Mouse (Mus musculus) ES-CJ7 (cell line): ENCODE data around the gene Apln.
A peak's percentile ranks its signal among the peaks of the same experiment; 100 is the strongest.

ENCODE experiments used
- DNase-seq: peaks from one replicate; pipeline ENCODE4 v3.0.0; 2011; ENCODE audit warnings: low read depth, low spot score

Apln gene

GRCm38 (mm10) chrX:48034144-48035113 is at the start of gene Apln:
TSS of gene Apln (minus strand) at chrX:48034853.
- no peak for DNase-seq

DNA sequence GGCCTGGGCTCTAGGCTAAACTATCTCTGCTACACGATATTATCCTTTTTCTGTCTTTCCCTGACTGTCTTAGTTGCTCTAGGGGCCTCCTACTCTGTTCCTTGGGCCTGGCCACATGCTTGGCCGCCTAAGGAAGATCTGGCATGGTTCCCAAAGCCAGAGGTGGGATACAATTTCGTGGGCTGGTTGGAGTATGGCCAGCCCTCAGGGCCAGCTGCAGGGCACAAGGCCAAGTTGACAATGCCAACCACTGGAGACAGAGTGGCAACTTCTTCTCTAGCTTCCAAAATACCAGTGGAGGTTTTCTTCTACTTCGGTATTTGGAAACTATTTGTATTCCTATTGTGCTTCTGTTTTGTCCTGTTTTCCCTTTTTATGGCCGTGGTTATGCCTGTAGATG is 47.7 kb upstream of the Apln start:
- no peak for DNase-seq

GRCm38 (mm10) chrX:48076806-48077425 is 42.3 kb upstream of the Apln start:
- DNase-seq, result no peak

DNA sequence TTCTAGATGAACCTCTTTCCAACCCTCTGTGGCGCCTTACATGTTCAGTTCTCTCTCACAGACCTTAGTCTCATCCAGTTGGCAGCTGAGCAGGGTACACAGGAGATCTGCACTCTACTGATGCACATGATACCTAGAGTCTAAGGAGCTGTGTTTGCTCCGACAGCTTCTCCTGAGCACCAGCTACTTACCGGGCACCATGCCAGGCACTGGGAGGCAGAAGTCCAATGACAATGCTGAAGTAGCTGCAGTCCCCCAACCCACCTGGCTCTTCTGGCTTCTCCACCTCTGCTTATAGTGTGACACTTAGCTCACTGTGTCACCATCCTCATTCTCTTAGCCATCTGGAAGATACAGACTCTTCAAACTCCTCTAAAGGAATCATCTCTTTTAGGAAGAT is 40.0 kb upstream of the Apln start:
- DNase-seq, result no peak

DNA sequence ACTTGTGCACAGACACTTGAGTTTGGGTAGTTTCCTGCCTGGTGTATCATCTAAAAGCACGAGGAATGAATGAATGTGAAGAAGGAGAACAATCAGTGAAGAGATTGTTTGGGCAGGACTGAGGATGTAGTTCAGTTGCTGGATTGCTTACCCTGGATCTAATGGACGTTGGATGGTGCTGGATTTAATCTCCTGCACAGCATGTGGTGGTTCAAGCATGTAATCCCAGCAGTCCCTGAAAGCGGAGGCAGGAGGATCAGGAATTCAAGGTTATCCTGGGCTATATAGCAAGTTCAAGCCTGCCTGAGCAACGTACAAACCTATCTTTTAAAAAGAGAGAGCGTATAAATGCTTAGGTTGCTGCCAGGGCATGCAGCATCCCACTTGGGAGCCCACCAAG is 37.7 kb upstream of the Apln start:
- peak; percentile 65 for DNase-seq

DNA sequence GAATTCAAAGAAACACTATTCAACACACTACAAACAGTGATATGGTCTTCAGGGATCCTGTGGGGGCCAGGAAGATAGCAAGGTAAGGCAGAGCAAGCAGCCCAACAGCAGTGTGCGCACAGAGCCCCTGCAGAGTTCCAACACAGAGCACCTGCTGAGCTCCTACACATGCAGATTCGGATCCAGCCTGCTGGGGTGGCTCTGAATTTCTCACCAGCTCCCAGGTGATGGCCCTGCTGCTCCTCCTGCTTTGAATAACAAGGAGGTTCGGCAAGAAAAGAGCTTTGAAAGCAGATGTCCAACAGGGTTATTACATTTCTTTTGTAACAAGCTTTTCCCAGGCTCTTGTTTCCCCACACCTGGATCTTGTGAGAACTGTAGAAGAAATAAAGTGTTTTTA is 37.3 kb upstream of the Apln start:
- peak; percentile 93 for DNase-seq

DNA sequence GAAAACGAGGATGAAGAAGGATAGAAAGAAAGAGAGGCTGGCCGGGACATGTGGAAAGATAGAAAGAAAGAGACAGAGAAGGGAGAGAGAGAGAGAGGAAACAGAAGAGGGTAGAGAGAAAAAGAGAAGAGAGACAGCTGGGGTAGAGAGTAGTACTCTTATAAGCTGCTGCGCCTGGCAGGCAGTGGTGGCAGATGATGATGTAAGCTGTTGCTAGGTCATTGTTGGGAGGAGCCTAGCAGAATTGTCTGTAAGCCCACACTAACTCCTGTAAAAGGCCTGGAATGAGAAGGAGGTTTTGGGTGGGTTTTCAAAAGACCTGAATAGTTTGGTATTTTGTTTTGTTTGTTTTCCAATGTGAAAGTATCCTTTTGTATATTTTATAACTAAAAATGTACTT is 32.2 kb upstream of the Apln start:
- DNase-seq, result no peak

- peak; percentile 93 for DNase-seq
These were observed 29.7 kb upstream of the Apln start for GRCm38 (mm10) chrX:48064166-48064853.

DNA sequence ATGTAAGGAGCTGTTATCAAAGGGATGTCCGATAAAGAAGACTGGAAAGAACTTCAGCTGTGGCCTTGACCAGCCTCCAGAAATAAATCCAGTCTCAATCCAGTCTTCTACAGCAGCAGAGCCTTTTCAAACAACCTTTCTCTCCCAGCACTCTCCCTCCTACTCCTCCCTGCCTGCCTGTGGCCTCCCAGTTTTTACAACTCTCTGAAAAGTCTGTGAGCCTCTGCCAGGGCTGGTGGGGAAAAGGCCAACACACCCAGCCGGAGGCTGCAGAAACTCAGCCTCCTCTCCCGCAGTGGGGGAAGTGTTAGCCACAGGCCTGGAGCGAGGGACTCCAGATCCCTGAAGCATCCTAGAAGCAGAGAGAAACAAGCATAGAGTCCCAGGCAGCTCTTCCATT is 27.8 kb upstream of the Apln start:
- peak; percentile 18 for DNase-seq

DNA sequence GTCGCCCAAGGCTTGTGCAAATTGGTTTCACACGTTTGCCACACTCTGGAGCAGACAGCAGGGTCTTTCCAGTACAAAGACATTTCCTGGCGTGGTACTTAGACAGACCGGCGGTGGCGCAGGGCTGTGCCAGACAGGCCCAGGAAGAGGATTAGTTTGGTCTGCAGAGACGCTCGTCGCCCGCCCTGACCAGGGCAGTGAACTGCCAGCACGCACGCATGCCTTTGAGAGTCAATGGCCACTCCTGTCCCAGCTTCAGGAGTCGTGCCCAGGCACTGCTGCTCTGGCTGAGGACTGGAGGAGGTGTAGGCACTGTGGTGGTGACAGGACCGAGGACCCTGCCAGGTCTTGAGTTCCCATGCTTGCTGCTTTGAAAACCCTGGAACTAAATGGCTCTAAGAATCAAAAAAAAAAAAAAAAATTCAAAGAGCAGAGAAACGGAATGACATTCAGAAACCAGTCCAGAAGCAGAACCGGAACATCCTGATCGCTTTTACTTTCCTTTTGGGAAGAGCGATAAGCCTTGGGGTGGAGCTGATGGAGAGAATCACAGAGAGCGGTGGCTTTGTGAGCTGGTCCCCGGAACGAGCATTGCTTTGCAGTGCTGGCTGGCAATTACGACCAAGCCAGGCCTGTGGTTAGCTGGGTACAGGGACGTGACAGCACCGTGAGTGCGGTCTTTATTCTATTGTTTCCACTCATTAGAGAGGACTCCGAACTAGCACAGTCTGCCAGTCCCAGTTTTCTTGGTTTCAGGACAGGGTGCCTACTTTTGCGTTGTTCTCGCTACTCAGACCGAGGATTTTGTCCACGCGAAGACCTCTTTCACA is 19.7 kb upstream of the Apln start:
- DNase-seq, result peak; percentile 19

- DNase-seq, result no peak
These were observed 19.1 kb upstream of the Apln start for GRCm38 (mm10) chrX:48053743-48054142.

- DNase-seq, result no peak
These were observed 11.7 kb upstream of the Apln start for GRCm38 (mm10) chrX:48046315-48046714.

DNA sequence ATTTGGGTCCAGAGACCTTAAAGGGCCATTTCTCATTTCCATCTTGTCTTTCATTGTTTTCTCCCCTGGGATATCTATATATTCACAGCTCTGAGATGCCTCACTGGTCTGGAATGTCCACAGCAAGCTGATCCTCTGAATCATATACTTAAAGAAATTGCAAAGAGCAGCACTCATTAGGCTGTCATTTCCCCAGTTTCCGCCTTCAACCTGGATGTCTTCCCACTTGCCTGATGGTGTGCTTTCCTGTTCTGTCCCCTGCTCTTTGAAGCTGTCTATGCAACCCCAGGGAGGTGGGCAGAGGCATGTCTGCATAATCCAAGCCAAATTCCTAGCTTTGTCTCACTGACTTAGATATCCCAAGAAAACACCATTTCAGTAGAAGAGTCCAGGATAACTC is 9.6 kb upstream of the Apln start:
- no peak for DNase-seq

DNA sequence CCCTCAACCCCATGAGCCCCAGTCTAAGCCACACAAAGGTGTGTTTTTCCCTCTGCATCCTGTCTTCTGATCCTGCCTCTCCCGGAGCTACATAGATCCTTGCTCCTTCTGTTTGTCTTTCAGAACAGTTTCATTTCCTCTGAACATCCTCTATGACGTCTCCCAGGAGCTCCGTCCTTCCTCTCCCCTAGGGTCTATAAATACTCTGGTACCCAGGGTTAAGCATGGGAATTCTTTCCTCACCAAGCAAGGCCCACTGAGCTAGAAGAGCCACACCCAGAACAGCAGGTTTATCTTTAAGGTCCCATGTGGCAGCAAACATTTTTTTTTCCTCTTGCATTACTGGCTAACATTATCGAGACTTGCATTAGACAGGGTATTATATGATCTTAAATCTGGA is 8.1 kb upstream of the Apln start:
- DNase-seq, result no peak

- no peak for DNase-seq
These were observed 5.7 kb upstream of the Apln start for GRCm38 (mm10) chrX:48040379-48040778.

GRCm38 (mm10) chrX:48033766-48034143 is 898 bp downstream of the Apln start:
- DNase-seq, result no peak

DNA sequence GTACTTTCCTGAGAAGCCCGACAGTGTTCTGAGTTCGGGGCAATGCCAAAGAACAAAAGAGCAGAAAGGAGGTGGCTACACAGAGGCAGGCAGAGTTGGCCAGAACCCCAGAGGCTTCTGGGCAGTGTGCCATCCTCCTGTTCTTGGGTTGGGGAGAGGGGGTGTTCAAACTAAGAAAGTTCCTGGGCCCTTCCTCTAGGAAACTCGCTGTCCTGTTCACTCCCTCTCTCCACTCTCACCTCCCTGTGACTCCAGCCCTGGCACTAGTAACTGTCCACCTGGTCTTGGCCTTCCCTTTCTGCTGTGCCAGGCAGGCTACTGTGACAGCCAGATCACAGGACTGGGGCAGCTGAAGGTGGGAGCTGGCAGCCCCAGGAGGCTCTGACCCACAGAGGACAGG is 1.6 kb downstream of the Apln start:
- no peak for DNase-seq

GRCm38 (mm10) chrX:48031866-48032265 is 2.8 kb downstream of the Apln start:
- no peak for DNase-seq

- no peak for DNase-seq
These were observed 4.1 kb downstream of the Apln start for GRCm38 (mm10) chrX:48030593-48030992.

DNA sequence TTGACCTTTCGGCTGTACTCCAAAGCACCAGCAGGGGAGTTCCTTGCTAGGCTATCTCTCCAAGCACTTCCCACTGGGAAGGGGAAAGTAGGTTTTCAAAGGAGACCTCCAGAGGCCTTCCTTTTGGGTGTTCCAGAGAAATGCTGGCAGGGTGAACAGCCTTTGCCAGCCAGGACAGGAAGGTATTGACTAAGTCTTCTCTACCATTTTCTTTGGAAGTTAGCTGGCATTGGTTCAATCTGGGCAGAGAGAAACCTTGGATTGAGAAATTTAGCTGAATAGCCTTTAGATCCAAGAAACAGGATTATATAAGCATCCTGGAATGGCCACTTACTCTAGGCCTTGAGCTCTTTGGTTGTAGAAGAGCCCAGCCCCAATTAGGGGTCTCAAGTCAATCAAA is 11.8 kb downstream of the Apln start:
- DNase-seq, result no peak

DNA sequence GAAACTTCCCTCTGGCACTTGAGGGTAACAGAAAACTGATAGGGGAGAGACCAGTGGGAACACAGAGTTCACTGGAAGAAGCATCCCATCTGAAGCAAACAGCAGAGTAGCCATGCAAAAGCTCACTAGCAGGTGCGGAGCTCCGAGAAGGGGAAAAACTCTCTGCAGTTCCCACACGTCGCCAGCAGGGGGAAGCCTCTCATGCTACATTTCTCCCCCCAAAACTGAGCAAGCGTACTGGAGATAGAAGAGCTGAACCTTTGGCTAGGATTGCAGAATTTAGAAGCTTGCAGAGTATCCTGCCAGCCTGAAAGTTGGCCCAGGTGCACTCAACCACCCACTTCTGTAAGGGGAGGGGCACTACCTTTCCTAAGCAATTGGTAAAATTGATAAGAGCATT is 14.7 kb downstream of the Apln start:
- peak; percentile 62 for DNase-seq

DNA sequence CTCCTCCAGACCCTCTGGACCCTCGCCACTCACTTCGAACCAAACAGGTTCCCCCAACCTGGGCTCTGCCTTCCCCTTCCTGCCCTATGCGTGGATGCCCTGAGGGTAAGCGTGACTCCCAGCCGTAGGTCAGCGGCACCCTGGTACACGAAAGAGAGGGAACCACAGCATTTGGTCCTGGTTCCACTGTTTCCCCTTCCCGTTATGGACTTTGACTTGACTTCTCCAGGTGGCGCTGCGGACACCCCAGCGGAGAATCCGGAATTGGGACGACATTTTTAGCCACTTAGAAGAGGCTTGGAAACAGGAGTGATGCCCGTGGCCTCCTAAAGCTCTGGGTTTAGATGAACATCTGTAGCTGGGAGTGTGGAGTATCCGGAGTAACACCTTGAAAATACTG is 15.3 kb downstream of the Apln start:
- peak; percentile 24 for DNase-seq
